Mouse (Mus musculus): ENCODE measurements around the gene Plekhj1.
"Not testable (repeated sequence)": the region's sequence is repeated elsewhere in the genome, so short reads cannot be mapped to it uniquely, and the experiment has no call there.

Plekhj1 gene

DNA sequence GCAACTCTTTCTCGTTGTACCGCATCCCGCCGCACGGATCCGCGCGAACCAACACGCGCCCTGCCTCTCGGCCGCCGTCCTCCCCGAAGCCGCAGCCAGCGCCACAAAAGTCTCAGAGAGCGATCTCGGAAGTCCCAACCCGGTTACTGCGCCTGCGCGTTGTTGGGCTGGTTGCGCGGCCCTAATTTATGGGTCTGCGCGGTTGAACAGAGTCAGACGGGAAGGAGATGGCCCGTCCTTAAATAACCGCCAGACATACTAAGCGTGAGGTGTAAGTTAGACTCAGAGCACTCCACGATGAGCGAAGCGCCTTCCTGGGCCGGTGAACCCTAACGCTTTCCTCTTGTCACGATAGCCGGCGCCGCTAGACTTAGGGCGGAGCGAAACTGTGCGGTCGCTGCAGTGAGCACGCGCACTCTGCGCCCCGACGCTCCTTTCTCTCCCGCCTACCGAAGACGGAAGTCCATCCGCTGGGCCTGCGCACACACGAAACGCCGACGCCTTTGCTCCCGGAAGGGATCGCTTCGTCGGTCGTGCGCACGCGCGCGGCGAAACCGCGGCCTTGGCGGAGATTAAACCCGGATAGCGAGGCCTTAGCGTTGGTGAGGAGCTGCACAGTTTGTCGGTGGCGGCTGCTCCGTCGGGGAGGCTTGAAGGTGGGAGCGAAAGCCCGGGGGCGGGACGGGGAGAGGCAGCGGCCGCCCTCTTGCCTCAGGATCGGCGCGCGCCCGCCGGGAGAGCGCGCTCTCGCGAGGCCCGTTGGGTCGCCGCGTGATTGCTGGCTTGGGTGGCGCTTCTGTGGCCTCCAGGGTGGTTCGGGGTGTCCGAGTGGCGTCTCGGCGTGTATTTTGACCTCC, at the start of gene Plekhj1, which contains the start of gene Sf3a2:
TSS of gene Plekhj1 (minus strand) at position 477 of the 857 bp plus-strand sequence.
TSS of gene Sf3a2 (plus strand) at position 49 of the 857 bp plus-strand sequence.
- DNase-seq = peak; percentile 96

DNA sequence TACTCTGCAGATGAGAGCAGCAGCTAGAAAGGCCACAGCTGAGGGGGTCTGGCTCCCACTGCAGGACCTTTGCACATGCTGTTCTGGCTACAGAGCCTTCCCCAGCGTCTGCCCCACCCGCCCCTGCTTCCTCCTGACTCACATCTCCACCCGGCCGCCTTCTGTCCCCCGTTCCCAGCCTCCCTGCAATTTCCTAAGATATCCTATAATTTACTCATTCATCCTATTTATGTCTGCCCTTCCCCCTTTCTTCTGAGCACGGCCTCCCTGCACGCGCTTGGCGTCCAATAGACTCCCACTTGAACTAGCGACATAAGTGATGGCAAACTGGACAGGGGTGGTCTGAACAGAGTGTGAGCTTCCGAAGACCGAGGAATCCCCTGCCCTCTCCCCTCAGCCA, 47.3 kb upstream of the Plekhj1 start:
- no peak for DNase-seq

DNA sequence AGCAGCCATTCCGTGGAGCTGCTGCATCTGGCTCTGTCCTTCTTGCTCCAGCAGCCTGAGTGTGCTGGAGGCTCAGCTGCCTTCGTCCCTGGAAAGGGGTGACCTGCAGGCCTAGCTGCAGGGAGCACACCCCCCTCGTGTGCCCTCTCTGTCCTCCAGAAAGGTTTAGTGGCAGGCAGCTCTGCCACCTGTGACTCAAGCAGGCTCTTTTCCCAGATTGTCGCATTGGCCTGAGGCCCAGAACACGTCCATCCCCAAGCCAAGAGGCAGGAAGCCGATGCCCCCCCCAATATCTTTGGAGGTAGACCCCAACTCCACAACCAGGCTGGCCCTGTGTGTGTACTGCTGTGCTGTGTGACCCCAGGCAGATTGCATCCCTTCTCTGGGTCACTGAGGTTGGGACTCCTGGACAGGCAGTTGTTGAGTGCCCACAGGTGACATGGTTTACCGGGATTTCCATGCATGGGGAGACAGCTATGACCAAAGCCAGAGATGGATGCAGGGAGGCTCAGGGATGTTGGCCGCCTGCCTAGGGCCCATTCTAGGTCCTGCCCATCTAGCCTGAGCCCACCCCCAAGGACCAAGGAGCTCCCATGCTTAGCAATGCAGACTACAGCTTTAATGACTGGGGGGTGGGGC, 46.7 kb upstream of the Plekhj1 start:
- DNase-seq = no peak

DNA sequence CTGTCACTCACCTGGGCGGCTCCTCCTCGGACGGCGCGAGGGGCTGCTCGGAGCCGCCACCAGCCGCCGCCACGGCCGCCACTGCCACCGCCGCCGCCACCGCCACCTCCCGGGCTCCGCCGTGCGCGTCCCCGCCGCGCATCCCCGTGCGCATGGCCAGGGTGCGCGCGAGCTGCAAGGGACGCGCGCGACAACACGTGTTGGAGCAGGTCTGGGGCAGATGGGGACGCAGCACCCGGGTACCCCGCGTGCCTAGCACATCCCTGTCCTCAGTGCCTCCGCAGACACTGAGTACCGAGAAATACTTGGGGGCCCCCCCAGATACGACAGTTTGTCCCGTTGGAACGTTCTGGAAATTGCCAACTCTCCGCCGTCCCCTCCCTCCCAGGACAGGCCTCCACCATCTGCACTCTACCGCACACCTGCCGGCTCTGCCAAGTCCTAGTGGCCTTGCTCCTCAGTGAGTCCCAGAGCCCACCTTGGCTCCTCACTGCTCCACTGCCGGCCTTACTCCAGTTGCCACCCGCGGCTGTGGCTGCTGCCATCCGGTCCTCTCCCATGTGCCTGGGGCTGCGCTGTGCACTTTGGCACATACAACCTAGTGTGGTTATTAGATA, 45.6 kb upstream of the Plekhj1 start, which contains the start of gene Lingo3:
TSS of gene Lingo3 (minus strand) at position 109 of the 617 bp plus-strand sequence.
- no peak for DNase-seq

DNA sequence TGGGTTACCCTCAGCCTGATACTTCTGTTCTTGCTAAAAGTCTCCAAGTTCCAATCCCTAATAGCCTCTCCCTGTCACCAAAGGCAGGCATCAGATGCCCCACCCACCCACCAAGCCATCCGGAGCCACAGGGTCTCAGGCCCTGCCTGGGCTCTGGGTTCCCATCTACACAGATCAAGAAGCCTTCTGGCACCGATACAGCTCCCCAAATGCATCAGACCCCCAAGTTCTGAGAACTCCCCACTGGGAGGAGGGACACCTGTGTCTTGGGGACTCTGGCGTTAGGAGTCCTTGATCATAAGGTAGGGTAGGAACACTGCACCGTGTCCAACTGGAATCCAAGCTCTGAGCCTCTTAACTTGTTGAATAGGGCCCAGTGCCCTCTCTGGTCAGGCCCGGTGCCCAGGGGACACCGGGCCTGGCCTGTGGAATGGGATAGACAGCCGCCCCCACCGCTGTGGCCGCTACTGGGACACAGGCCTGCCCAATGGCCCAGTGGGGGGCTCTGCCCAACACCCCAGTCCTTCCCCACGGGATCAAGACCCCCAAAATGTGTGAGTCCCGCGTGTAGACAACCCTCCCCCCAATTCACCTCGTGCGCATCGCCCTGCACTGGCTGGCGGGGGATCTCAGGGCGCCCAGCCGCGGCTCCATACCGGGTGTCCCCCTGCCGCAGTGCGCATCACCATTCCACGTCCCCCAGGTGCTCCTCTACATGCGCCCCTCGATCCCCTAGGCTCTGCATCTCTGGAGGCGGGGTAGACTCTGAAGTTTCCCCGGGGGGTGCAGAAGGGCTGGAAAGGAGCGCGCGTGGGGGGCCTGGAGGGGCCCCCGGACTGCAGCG, 44.9 kb upstream of the Plekhj1 start:
- no peak for DNase-seq

DNA sequence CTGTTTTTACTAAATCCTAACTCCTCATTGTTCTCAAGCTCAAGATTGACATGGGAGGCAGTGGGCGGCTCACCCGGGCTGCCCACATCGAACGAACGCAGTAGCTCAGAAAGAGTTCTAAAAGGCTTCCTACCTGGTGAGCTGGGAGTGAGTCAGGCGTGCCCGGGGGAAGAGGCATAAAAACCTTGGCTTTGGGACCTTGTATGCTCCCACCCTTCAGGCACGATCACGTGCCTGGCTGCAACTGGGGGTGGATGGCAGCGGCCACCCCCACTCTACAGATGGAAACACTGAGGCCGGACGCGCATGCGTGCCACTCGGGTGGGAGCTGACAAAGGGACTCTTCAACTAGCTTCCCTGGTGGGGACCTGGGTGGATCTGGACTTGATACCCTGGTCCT, 43.9 kb upstream of the Plekhj1 start:
- DNase-seq = no peak

DNA sequence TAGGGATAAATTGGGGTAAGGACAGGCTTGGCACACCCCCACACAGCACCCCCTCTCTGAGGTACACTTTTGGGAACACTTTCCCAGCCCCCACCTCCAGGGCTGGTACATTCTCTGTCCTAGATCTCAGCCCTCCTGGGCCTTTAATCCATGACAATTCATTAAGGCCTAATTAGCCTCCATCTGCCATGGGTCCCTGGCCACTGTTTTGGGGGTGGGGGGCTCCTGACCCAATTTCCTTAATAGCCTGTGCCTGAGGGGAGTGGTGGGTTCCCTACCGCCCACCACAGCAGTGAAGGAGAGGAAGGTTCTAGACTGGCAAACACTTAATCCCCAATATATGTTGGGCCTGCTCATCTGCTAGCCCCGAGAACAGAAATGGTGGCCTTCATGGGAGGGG, 43.3 kb upstream of the Plekhj1 start:
- DNase-seq = no peak

DNA sequence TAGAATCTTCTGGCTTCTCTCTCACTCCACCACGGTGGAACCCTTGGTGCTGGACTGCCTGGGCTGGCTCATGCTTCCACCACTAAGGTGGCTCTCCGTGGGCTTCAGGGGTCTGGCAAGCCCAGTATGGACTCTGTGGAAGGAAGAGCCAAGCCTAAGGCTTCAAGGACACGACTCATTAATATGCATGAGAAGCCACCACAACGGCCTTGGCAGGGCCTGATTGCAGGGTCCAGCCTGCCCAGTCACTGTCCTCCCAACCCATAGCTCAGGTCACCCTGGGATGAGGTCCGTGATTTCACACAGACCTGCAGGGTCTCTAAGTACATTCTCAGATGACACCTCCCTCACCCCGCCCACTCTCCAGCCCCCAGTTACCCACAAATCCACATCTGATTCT, 41.4 kb upstream of the Plekhj1 start:
- no peak for DNase-seq

DNA sequence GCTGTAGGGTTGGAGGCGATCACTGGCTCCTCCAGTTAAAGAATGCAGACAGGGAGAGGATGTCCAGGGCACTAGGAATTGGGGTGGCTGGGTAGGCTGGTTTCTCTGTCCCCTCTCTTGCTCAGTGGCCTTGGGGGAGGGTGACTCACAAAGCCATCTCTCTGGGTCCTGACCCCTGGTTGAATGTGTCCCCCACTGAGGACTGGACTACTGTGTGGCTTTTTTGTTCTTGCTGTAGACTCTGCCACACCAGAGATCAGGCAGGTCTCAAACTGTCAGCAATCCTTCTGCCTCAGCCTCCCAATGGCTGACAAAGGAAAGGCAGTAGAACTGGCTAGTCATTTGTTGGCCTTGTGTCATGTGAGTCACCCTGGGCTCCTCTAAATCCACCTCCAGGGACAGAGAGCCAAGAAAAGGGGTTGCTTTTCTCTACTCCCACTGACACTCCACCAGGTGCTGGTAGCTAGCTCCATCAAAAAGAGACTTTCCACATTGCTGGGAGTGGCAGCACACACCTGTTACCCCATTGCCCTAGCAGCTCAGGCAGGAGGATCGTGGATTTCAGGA, 40.0 kb upstream of the Plekhj1 start:
- no peak for DNase-seq

DNA sequence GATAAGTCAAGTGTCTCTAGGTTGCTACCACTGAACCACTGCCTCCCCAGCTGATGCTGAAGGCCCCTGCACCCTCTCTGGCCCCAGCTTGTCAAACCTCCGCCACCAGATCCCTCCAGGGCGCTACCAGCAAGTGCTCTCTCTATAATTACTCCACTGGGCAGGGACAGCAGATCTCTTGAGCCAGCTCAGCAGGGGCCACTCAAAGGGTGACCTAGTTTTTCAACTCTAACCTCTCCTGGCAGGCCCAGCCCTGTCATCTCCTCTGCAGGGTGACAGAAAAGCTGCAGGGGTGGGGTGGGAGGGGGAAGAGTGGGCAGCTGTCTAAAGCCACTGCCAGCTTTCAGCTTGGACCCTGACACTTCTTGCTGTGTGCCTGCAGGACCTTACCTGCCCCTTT, 39.4 kb upstream of the Plekhj1 start:
- DNase-seq = no peak

DNA sequence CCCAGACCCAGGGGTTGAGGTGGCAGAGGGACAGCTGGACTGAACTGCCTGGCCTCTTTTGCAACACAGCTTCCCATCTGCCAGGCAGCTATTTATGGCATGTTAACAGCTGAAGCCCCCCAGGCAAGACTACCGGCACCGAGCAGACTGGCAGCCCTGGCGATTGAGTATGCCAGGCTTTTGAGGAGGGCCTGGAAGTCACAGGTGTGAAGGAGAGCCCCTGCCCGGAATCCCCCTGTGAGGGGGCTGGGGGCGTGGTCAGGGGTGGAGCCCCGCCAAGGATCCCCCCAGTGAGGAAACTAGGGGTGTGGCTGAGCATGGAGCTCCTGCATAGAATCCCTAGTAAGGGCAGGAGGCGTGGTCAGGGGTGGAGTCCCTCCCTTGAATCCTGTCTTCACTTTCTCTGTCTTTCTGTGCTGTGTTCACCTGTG, 38.5 kb upstream of the Plekhj1 start:
- no peak for DNase-seq

DNA sequence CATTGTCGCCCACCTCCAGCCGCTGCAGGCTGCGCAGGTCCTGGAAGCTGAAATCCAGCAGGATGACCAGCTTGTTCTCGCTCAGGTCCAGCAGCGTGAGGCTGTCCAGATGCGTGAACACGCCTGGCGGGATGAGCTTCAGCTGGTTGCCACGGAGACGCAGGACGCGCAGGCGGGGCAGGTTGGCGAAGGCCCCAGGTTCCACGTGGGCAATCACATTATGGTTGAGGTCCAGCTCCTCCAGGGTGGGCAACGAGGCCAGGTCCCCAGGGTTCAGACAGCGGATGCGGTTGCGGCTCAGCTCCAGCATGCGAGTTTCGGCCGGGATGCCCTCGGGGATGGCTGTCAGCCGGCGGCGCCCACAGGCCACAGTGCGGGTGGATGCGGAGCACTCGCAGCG, 37.2 kb upstream of the Plekhj1 start:
- no peak for DNase-seq

DNA sequence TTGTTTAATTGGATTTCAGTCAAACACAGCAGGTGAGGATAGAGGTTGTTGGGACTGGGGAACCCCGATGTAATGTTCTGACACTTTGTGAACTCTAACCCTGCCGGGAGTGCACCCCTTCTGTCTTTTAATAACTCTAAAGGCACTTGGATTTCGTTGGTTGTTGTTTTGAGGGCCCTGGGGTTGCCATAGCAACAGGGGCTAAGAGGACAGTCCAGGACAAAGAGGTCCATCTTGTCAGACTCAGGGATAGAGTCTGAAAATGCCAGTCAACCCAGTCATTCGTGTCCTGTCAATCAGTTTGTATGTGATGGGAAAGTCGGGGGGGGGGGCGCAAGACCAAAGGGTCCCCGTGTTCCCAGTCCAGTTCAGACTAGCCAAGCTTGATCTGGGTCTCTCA, 34.4 kb upstream of the Plekhj1 start:
- no peak for DNase-seq

DNA sequence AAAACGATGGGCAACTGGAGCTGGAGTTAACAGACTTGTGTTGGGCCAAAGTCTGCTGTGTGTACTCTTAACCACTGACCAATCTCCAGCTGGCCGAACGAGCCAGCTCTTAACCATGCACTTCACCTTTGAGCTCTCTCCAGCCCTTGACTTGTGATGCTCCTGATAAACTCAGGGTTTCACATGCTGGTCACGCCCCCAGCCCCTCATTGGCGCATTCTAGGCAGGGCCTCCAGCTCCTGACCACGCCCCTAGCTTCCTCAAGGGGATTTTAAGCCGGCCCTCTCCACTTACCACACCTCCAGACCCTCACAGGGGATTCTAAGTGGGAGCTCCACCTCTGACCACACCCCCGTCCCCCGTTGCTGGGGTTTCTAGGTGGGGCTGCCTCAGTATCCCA, 32.7 kb upstream of the Plekhj1 start:
- peak; percentile 69 for DNase-seq

DNA sequence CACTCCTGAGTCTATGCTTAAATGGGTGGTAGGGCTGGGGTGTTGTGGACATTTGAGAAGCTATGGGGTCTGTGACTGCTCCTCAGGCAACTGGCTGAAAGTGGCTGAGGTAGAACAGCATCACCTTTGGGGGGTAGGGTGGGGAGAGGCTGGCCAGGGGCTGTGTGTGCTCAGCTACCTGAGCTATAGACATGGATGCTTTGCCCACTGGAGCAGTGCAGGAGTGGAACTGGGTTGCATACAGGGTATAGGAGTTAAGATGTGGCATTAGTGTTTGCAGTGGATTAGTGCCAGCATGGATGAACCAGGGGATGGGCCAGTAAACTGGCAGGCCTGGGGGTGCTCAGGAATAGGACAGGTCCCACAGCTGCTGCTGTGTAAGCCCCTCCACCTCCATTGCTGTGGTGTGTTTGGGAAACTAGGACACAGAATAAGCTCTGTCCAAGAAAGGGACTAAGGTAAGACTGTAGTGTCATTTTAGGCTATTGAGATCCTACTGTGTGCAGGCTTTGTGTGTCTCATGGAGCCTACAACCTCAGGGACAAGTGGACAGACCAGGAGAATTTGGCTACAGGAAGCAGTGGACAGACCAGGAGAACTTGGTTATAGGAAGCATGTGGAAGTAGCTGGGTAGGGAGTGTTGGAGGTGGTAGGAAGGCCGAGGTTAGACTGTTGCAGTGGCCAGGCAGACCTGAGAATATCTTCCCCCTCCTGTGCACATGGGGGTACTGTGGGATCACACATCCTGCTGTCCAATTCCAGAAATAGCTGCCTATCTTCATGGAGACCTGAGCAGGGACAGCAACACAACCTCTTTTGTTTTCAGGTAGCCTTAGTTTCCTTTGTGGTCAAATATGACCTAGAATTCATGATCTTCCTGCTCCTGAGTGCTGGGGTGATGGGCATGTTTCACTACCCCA, 31.2 kb upstream of the Plekhj1 start:
- no peak for DNase-seq

DNA sequence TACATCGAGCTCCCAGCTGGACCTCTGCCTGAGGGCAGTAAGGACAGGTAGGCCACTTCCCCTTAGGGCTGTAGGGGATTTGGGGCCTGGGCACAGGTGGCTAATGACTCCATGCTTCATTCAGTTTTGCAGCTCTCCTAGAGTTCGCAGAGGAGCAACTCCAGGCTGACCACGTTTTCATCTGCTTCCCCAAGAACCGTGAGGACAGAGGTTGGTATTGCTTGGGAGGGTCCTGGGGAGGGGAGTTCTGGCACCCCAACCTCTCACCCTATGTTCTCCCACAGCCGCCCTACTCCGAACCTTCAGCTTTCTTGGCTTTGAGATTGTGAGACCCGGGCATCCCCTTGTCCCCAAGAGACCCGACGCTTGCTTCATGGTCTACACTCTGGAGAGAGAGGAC, 30.2 kb upstream of the Plekhj1 start:
- DNase-seq = not testable (repeated sequence)

DNA sequence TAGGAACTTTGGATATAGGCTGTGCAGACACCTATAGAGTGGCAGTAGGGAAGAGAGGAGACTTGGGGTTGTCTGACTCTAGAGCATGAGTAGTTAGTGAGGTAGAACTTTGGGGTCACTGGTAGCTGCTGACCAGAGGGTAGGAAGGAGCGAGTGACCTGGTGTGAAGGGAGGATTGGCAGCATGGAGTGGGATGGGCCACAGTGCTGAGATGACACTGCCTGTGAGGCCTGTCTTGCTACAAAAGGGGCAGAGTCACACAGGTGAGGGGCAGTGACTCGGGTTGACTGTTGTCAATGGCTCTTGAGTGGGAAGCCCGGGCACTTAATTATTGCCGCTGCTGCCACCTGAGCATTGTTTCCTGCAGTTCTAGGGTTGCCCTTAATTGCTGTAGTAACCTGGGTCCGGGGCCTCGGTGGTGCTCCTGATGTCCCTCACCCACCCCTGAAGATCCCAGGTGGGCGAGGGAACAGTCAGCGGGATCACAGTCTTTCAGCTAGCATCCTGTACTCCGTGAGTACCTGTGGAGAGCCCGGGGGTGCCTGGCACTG, 29.5 kb upstream of the Plekhj1 start:
- no peak for DNase-seq

DNA sequence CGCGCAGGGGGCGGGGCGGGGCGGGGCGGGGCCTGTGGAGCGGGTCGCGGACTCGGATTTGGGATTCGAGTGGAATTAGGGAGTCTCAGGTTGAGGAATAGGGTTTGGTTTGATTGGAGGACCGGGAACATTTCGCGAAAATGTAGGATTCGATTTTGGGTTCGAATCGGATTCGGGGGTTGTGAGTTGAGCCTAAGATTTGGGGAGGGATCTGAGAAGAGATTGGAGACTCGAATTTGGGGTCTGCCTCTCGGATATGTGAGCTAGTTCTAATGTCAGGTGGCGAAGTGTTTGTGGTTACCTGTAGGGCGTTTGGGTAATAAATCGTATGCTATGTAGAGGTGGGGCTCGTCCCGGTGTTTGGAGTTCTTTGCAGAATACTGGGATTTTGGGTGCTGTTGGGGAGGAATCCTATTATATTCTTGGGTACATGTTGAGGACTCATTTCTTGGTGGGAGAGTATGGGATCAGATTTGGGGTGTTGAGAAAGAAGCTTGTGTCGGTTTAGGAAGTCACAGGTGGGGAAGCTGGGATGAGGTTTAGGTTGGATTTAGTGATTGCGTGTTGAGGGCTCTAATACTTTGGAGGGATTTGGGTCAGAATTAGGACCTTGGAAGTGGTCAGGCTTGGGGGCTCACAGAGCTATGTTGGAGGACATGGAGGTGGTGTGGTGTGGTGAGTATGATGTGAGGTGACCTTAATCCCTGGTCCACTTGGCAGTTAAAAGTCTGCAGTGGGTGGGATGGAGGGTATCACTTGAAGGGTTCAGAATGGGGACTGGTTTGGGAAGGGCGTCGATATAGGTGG, 28.8 kb upstream of the Plekhj1 start:
- no peak for DNase-seq

DNA sequence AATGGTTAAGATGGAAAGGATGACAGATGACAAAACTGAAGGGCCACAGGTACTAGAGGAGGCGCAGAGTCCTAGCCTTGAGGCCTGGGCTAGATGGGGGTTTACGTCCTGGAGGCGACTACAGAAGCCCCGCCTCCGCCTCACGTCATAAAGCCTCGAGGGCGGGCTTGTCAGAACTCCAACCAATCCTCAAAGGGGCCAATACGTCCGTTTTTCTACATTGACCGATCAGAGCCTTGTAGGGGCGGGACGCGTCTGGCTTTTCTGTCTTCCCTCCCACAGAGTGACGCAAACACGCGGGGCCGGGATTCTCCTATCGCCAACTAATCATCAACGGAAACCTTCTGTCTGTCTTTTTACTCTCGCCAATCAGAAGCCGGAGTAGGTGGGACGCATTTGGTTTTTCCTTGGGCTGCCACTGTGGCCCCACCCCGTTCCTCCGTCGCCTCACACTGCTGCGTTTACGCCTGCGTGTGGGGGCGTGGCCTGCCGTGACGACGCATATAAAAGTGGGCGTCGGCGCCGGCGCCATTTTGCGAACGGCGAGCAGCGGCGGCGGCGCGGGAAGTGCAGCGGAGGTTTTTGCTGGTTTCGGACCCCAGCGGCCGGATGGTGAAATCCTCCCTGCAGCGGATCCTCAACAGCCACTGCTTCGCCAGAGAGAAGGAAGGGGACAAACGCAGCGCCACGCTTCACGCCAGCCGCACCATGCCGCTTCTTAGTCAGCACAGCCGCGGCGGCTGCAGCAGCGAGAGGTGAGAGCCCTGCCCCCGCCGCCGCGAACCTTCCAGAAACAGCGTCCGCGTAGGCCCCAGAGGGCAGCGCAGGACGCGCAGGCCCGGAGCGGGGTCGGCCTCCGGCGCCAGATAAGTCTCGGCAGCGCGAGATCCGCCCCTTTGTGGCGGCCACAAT, 28.0 kb upstream of the Plekhj1 start, which contains the start of gene Oaz1:
TSS of gene Oaz1 (plus strand) at position 506 of the 912 bp plus-strand sequence.
- DNase-seq = peak; percentile 98
